Mouse (Mus musculus): ENCODE measurements around the gene Ccpg1.
A peak's percentile ranks its signal among the peaks of the same experiment; 100 is the strongest.

GRCm38 (mm10) chr9:73006175-73006574 lies 20.9 kb downstream of the Ccpg1 start:
- TF ChIP-seq CTCF (conservative IDR thresholded peaks at IDR 0.05; ENCODE audit: low read length) (peak; percentile 42), NANOG (IDR thresholded peaks at IDR 0.05; ENCODE audit: borderline replicate concordance, low read length) (no peak), POU5F1 (IDR thresholded peaks at IDR 0.05; ENCODE audit: borderline replicate concordance, low read length) (no peak)

Data from E14TG2a.4 (cell line).